Mouse (Mus musculus) heart, postnatal 4 days (tissue): ENCODE measurements around the gene Lsm4. TPM values are rescaled to one million over a fixed set of nuclear protein-coding genes. Genes with fewer than 3 reads are reported as not detected.

Experiments
- DNase-seq: peaks from one replicate; pipeline ENCODE4 v3.0.0; 2021
- total RNA-seq, 2 experiments: library from RNA; stranded (reverse); gene quantifications; 2 replicates each; pipeline ENCODE4 v1.2.3; 2021

Lsm4 gene
- total RNA-seq, 2 experiments from 2014 or later: 107 to 120 TPM

DNA sequence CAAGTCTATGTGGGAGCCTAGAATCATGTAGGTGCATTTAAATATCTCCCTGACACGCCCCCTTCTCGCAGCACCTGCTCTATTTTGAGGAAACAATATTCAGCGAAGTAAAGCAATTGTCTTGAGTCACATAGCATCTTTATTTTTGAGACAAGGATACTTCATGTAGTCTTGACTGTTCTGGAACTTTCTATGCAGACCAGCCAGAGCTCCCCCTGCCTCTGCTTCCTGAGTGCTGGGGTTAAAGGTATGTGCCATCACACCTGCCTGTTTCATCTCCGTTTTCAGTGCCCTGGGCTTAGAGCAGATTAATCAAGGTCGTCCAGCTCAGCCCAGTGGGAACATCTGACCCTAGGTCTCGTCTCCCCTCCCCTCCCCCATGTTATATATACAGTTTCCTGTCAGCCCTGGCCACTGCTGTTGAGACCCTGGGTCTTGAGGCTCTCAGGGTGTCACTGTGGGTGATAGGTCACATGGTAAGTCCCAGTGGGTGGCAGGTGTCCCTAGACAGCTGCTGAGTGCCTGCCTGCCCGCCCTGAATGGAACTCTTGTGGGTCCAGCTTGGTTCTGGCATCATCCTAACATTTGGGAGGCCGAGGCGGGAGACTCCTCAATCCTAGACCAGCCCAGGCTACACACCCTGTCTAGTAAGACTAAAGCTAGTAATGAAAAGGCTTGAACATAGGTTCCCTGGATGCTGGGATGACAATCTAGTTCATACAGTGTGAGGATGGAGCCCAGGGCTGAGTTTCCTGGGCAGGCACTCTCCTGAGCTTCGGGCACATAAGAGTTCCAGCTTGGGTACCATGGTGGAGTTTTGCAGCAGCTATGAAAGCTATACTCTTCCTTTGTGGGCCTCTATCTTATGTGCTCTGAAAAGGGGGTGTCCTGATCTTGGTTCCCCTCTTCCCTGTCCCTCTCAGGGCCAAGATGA lies 28.3 kb downstream of the Lsm4 start:
- no peak for DNase-seq

DNA sequence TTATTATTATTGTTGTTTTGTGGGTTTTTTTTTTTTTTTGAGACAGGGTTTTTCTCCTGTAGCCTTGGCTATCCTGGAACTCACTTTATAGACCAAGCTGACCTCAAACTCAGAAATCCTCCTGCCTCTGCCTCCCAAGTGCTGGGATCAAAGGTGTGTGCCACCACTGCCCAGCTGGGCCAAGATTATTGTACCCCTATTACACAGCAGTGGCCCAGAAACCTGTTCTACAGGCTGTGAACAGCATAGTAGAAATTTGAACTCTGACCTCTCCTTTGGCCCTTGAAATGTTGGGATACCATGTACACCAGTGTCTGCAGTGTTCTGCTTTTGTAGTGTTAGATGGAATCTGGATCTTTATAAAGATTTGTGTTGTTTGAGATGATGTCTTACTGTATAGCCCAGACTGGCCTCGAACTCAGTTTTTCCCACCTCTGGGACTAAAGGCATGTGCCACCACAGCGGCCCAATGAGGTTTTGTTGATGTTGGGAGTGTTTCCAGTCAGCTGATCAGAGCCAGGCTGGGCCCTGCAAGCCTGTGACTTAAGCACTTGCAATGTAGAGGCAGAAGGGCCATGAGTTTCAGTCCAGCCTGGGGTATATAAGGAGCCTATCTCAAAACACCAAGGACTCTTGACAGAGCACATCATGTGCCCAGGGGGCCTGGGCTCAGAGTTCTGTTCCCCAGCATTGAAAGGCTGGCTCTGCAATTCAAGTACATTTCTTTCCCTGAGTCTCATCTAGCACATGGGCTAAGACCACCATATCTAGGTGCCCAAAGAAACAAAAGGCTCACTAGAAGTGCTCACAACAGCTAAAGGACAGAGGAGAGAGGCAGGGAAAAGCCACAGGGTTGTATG lies 29.2 kb downstream of the Lsm4 start:
- peak; percentile 27 for DNase-seq

DNA sequence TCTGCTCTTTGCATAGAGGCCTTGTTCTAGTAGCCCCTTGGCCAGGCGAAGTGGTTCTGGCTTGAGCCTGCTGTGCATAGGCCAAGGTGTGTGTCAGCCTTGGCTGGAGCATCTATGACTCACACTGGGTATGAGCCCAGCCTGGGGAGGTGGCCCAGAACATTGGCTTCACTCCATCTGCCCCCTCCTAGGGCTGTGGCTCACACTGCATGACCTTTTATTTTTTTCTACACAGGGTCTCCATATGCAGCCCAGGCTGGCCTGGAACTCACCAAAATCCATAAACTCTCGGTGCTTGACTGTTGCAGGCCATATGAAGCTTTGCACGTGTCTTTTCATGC lies 29.8 kb downstream of the Lsm4 start:
- DNase-seq: peak; percentile 85

DNA sequence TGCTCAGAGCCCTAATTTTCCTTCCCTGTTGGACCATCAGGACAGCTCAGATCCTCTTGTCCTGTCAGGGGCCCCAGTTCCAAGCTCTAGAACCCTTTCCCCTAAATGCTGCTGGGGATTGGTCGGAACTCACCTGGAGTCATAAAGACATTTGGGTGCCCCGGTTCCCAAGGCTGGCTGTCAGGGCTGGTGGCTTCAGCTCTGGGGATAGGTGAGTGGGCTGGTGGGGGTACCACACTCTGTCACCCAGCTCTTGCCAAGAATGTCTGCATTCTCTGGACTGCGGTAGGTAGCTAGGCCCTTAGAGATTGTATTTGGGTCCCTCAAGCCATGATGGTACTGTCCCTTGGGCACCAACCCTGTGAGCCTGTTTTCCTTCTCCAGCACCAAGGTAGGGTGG lies 30.2 kb downstream of the Lsm4 start, which contains the start of gene Iqcn:
Gene Iqcn (plus strand): TSS at position 171 of the 400 bp plus-strand sequence.
- DNase-seq: no peak

DNA sequence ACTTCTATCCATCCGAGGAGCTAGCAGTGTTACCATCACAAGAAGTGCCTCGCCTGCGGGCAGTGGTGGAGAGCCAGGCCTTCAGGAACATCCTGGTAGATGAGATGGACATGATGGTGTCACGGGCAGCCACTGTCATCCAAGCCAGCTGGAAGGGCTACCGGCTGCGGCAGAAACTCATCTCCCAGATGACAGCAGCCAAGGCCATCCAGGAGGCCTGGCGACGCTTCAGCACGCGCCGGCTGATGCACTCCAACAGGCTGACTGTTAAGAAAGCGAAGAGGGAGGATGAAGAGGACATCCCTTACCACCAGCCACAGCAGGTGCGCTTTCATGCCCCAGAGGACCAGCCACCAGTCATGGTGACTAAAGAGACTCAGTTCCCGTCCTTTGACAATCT lies 35.2 kb downstream of the Lsm4 start:
- no peak for DNase-seq

DNA sequence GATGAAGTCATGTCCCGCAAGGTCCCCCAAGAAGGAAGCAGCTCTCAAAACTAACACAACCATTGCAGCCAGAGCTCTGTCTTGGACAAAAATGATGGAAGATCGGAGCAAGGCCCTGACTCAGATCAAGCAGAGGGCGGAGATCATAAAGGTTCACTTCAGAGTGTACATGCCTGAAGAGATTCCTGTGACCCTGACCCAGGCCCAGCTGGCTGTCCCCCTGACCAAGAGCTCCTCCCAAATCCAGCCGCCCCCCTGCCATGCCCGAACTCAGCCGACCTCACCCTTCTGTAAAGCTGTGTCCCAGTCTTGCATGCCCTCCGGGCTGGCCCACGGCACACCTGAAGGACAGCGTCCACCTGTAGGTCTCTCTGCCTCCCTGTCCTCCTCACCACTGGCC lies 36.7 kb downstream of the Lsm4 start:
- no peak for DNase-seq

DNA sequence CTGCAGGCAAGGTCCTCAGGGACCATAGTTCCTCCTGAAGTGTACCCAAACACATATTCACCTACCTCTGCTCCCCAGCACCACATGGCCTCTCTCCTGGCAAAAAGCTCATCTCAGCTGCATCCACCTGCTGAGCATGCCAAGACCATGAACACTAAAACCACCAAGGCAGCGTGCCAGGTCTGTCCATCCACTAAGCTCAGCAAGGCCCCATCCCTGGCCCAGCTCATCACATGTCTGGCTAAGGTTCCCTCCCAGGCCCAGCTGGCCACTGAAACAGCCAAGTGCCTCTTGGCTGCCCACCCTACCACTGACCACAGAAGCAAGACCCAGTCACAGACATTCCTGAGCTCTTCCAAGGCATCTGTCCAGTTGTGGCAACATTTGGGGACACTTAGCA lies 37.2 kb downstream of the Lsm4 start:
- peak; percentile 47 for DNase-seq

DNA sequence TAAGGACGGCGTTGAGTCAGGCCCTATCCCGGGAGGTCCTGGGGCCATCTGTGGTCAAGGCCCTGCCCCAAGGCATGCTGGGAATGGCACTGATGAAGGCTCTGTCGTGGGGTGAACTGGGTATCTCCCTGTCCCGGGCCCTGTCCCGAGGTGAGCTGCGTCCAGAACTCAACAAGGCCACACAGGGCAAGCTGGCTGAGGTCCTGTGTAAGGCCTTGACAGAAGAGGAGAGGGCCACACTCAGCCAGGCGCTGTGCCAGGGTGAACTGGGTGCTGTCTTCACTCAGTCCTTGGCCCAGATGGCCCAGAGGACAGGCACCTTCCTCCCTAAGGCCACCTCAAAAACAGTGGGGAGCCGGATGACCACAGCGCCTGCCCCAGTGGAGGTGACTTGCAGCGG lies 38.0 kb downstream of the Lsm4 start:
- DNase-seq: no peak

DNA sequence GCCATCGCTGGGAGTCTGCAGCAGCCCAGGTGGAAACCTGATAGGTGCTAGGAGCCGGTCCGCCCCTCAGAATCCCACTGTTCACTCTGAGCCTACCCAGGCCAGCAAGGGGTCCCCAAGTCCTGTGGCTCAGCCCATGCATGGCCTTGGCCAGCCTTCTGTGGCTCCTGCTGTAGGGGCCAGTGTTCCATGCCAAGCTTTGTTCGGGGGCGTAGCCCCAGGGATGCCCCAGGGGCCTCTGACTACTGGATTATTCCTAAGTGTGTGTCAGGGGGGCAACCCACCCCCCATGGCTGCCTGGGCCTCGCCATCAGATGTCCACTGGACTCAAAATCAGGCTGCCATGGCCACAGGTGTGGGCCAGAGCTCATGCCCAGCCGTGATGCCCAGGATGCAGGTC lies 40.9 kb downstream of the Lsm4 start:
- no peak for DNase-seq

DNA sequence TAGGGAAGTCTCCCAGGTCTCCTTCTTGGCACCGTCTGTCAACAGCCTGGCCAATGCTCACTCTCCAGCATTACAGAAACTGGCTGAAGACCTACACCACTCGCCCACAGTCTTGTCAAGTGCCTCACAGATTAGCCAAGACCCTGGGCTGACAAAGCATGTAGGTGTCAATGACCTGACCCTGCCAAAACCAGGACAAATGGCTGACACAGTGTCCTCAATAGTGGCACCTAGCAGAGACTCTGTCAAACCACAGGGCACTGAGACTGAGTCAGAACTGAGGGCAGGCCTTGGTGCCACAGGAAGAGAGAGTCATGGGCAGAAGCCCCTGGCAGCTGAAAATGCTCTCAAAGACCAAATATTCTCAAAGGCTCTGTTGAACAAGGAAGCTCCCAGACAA lies 42.0 kb downstream of the Lsm4 start:
- no peak for DNase-seq

DNA sequence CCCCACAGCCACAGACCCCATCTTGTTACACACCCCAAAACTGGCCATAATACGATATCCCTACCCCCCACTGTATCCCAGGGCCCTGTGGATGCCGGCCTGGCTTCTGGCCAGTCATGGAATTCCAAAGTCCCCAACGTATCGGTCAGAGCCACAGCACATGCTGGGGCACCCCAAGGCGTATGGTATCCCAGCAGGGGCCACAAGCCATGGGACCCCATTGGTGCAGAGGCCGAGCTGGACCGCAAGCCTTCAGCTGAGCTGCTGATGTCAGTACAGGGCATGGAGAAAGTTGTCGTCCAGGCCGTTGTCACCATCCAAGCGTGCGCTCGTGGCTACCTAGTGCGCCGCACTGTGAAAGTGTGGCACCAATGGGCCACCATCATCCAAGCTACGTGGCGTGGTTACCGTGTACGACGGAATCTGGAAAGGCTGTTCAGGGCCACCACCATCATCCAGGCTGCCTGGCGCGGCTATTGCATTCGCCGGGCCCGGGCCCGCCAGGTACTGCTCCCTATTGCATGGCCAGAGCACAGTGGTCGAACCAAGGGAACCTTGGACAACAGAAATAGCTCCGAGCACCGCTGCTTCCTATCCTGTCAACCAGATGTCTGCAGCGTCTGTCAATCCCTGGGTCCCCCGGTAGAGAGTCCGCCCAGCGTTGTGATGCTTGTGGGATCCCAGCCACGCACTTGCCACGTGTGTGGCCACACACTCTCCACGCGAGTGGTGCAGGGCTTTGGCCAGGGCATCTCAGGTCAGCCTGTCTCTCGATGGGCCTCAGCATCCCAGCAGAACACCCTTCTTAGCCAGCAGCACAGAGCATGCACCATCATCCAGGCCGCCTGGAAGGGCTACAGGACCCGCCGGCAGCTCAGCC lies 43.7 kb downstream of the Lsm4 start:
- no peak for DNase-seq

DNA sequence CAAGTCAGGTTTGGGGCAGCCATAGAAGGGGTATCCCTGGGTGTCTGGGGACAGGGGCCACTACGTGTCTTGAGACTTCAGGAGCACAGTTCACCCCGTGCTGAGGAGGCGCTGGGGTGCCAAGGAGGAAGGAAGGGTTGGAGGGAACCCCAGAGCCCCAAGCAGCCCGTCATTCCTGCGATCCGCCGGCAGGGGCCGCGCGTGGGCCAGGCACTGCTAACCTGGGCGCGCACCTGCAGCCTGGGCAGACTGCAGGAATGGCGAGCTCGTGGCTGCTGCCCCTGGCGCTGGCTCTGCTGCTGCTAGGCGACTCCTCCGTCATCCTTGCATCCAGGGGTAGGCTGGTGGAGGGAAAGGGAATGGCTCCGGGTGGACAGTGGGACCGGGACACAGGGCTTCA lies 45.2 kb downstream of the Lsm4 start, which contains the start of gene Gm3336:
Gene Gm3336 (plus strand): TSS at position 247 of the 400 bp plus-strand sequence.
- peak; percentile 66 for DNase-seq

DNA sequence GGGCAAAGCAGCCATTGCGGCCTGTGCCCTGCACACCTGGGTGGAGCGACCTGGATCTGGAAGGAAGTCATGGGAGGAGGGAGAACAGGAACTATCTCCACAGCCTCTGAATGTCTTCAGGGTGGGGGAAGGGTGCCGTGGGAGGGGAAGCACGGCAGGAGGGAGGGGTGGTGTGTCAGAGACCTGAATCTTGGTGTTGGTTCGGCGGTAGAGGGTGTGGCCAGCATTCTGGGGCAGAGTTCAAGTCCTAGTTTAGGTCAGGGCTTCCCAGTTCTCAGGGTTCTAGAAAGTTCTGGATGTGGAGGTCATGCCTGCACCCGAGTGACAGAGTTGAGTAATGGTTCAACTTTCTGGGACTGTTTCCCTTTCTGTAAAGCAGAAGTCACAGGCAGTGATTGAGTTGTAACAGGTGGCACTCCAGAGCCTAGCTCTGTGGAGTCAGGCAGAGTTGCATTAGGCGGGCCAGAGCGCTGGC lies 46.8 kb downstream of the Lsm4 start:
- DNase-seq: no peak

DNA sequence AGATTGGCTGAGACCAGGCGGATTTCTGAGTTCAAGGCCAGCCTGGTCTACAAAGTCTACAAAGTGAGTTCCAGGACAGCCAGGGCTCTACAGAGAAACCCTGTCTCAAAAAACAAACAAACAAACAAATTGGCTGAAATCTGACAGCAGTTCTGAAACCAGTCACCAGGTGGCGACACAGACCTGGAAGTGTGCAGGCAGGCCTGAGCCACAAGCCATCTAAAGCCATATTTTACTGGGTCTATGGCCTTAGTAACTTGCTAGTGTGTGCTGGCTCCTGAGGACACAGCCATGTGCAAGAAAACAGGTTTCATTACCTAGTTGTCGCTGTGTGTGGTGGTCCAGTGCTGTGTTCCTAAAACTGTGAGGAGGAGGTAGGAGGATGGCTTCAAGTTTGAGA lies 47.7 kb downstream of the Lsm4 start:
- peak; percentile 87 for DNase-seq

DNA sequence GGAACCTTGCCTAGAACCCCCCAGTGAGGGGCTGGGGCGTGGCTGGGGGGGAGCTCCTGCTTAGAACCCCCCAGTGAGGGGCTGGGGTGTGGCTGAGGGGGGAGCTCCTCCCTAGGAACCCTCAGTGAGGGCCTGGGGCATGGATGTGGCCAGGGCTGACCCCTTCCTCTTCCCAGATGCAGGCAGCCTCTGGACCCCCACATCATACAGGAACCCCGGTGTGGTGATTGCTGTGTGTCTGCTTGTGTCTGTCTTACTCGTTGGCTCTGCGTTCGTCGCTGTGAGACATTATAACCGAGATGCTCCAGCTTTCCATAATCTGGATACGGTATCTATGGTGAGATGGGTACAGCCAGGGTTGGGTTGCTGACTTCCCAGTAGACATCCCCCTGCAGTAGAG lies 48.6 kb downstream of the Lsm4 start:
- no peak for DNase-seq

DNA sequence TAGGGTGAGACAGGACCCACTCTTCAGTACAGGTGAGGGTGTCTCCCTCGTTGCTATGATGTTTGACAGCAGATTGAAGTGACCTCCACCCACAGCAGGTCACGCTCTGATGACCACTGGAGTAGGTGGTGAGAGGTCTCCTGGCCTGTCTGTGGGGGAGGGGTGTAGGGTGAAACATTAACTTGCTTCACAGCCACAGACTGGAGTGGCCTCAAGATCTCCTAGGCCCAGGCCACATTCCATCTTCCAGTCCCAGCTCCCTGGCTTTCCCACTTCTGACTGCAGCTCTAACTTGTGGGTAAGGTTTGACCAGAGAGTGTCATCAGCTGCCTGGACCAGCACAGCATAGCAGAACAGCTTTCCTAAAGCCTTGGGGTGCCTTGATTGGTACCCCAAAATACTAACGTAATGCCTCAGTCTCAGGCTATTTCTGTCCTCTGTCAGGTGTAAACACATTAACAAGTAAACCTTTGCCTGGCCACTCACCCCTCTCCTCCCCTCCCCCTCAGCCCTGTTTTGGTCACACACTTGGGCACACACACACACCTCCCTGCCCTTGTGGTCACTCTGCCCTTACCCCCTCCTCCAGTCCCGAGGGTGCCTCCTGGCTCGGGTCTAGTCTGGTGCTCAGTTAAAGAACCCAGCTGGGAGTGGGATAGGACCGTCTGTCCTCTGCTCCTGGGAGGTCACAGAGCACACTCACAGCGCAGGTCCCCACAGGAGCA lies 50.6 kb downstream of the Lsm4 start, which contains the start of gene Pde4c:
Gene Pde4c (plus strand): TSS at position 235 of the 725 bp plus-strand sequence.
- DNase-seq: no peak

DNA sequence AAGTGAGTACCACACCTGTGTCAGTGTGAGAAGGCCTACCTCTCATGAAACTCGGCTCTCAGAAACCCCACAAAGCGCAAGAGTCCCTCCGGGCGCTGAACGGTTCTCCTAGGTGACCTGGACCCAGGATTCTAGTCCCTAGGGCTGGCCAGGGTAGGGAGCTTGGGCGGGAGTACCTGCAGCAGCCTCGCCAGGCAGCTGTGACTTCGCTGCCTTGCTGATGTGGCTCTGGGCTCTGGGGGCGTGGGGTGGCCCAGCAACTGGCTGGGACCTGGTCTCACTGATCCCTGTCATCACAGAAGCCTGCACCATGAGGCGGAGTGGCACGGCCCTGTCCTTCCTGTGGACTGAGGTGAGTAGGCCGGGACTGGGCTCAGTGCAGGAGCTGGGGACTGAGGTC lies 51.2 kb downstream of the Lsm4 start:
- no peak for DNase-seq

DNA sequence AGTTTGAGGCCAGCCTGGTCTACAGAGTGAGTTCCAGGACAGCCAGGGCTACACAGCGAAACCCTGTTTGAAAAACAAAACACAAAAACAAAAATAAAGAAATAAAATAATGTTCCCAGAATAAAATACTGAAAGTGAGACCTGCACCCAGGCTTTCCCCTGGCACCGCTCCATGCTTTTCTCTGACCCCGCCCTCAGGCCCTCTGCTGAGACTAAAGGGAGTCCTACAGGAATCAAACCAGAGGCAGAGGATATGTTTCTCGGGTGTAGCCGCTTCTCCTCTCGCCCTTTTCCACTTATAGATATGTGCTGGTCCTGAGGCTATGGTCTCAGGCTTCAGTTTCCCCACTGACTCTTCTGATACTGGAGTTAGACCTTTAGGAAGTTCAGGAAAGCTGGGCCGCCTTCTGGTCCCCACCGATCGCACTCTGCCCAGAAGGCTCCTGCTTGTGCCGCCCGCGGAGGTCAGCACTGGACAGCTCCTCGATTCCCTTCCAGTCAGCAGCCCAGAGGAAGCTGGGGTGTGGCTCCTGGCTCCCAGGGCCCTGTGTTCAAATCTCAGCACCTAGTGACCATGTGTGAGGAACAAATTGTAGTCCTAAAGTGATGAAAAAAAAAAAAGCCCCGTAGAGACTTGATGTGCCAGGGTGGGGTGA lies 52.9 kb downstream of the Lsm4 start:
- peak; percentile 63 for DNase-seq

DNA sequence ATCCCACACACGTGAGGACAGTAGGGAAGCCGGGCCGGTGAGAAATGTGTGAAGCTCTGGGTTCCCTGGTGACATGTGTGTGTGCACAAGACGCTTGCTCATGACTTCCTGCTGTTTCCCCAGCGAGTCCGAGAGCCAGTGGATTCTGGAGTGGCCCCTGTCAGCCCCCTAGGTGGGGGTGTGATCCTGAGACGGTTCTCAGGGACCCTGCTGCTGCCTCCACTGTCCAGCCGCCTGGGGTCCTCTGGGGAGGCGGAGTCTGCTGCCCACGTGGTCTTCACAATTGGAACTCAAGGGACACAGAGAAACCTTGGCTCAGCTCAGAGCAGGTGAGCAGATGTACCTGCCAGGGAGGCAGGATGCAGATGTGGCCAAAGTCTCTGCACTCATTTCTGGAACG lies 53.7 kb downstream of the Lsm4 start:
- no peak for DNase-seq
